Mouse (Mus musculus) bone marrow macrophage, adult 2 months (primary cell): ENCODE results near the gene Lsm8.

Experiments
- CTCF ChIP-seq: IDR thresholded peaks from 2 replicates; pipeline ENCODE4 v1.5.1; 2012; ENCODE audit warnings: low read depth, mild to moderate bottlenecking, low read length, moderate library complexity
- POLR2A ChIP-seq: IDR thresholded peaks from 2 replicates; pipeline ENCODE4 v1.6.1; 2012; ENCODE audit warnings: mild to moderate bottlenecking, low read depth, low read length, borderline replicate concordance

DNA sequence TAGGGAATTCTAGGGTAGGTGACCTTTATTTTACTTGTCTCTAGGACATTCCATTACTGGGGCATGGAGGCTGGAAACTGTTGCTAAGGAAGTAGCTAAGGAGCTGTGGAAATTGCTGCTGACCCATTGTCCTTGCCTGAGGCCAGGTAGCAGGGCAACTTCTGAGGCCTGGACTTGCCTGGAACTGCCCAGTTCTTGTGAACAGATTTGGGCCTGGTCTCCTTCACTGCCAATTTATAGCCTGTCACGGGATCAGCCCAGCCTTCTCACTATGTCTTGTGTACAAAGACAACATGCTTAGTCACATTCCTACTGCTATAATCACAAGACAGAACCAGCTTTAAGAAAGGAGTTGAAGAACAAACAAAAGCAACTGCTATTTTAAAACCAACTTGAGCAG, 25.6 kb upstream of the Lsm8 start:
- no peak for TF ChIP-seq POLR2A
- no peak for TF ChIP-seq CTCF
